Mouse (Mus musculus) monocyte, adult 59 days (primary cell): Measurements from ENCODE around the gene Parp2. TPM values are rescaled to one million over a fixed set of nuclear protein-coding genes. Genes with fewer than 3 reads are reported as not detected.

Experiments used
- total RNA-seq, 2 experiments: library from RNA; stranded (reverse); gene quantifications; one replicate each; pipeline ENCODE4 v1.2.4; 2023

The Parp2 gene
- total RNA-seq, result 10 to 100 TPM; 49.7 to 63.6 TPM

GRCm38 (mm10) chr14:50807487-50808072 is at the start of gene Parp2, which contains the start of gene Ccnb1ip1:
TSS of gene Parp2 (plus strand) at chr14:50807841.
TSS of gene Ccnb1ip1 (minus strand) at chr14:50807732.

GRCm38 (mm10) chr14:50785251-50785637 is 22.4 kb upstream of the Parp2 start, which contains the start of gene Ttc5:
TSS of gene Ttc5 (minus strand) at chr14:50785519.

GRCm38 (mm10) chr14:50869889-50870804 is 62.5 kb downstream of the Parp2 start, which contains the start of gene Tep1:
TSS of gene Tep1 (minus strand) at chr14:50870560.

Other genes with a start within 250 kb of the Parp2 start
- not detected for gene Olfr744, start 193.0 kb upstream of the Parp2 start, total RNA-seq
- gene Olfr745, start 168.5 kb upstream of the Parp2 start, total RNA-seq, result not detected
- not detected for gene Olfr746, start 160.8 kb upstream of the Parp2 start, total RNA-seq
- not detected for gene Olfr747, start 114.6 kb upstream of the Parp2 start, total RNA-seq
- gene Olfr748, start 100.5 kb upstream of the Parp2 start, total RNA-seq, result not detected
- not detected for gene Olfr749, start 62.7 kb upstream of the Parp2 start, total RNA-seq
- 10 to 100 TPM; 49.2 to 50.8 TPM for gene Ttc5, start 22.3 kb upstream of the Parp2 start, total RNA-seq
- not detected for gene Ccnb1ip1, start 109 bp upstream of the Parp2 start, total RNA-seq
- 100 to 1,000 TPM; 191 to 197 TPM for gene Tep1, start 62.7 kb downstream of the Parp2 start, total RNA-seq
- gene Klhl33, start 89.7 kb downstream of the Parp2 start, total RNA-seq, result under 1 TPM; 0.79 to 0.94 TPM
- 10 to 100 TPM; 43.9 to 48.1 TPM for gene Osgep, start 117.1 kb downstream of the Parp2 start, total RNA-seq
- gene Apex1, start 117.1 kb downstream of the Parp2 start, total RNA-seq, result 10 to 100 TPM; 26.9 to 33.2 TPM
- gene Pip4p1, start 123.0 kb downstream of the Parp2 start, total RNA-seq, result 100 to 1,000 TPM; 146 TPM
- gene Pnp, start 123.2 kb downstream of the Parp2 start, total RNA-seq, result 10 to 100 TPM; 71.3 to 77.4 TPM
- 10 to 100 TPM; 60.0 to 85.2 TPM for gene Gm49342, start 136.7 kb downstream of the Parp2 start, total RNA-seq
- gene Pnp2, start 148.2 kb downstream of the Parp2 start, total RNA-seq, result 1 to 10 TPM; 3.4 to 4.7 TPM
- not detected for gene Rnase10, start 199.9 kb downstream of the Parp2 start, total RNA-seq
- not detected for gene Rnase9, start 234.0 kb downstream of the Parp2 start, total RNA-seq
- not detected for gene Rnase11, start 242.3 kb downstream of the Parp2 start, total RNA-seq
- 1 to 10 TPM; 1.8 to 3.1 TPM for gene Rnase12, start 249.8 kb downstream of the Parp2 start, total RNA-seq